Mouse (Mus musculus) G1E (cell line): ENCODE results near the gene Mafk.

Experiments
- CTCF ChIP-seq: IDR thresholded peaks from 2 replicates; pipeline ENCODE4 v1.5.1; 2012; ENCODE audit warnings: low read depth, low read length, inconsistent platforms, mixed read lengths
- GATA1 ChIP-seq: IDR thresholded peaks from 2 replicates; pipeline ENCODE4 v1.6.1; 2012; ENCODE audit warnings: borderline replicate concordance, low read length, inconsistent platforms, mixed read lengths
- GATA2 ChIP-seq: IDR thresholded peaks from 2 replicates; pipeline ENCODE4 v1.6.1; 2012; ENCODE audit warnings: low read depth, low read length, inconsistent platforms, borderline replicate concordance
- POLR2AphosphoS5 ChIP-seq: IDR thresholded peaks from 2 replicates; pipeline ENCODE4 v1.6.1; 2012; ENCODE audit warnings: low read depth, low read length, inconsistent platforms; ENCODE audit not compliant: insufficient replicate concordance
- TAL1 ChIP-seq: conservative IDR thresholded peaks from 2 replicates; pipeline ENCODE4 v1.6.1; 2012; ENCODE audit warnings: low read depth, low read length, inconsistent platforms, mixed read lengths

DNA sequence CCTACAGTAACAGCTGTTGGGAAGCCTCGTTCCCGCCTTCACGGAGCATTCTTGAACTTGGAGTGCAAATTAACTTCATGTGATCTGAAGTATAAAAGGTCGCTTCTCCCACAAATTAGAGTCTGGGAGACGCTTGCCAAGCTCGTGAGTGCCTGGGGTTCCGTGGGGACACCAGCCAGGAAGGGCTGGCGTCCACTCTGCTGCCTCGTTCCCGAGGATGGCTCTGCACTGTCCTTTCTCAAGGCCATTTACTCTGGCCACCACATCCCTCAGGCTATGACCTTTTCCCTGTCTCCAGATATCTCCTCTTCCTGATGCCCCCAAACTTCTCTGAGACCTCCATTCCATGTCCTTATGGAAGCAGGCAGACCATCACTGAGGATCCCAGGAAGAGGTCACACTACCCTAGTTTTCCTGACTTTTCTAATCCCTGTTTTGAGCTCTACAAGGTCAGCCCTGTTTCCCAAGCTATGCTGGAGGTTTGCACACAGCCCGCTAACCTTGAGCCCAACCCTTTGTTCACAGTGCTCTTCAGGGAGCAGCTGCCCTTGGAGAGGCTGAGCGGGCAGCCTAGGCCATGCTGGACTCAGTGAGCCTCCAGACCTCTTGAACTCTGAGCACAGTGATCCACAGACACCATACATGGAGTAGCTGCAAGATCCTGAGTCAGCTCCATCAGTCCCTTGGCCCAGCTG lies 58.5 kb downstream of the Mafk start:
- TF ChIP-seq TAL1 (no peak), CTCF (no peak), GATA1 (no peak), GATA2 (no peak), POLR2AphosphoS5 (no peak)
